Mouse (Mus musculus): ENCODE results near the gene Epb41l4b.

DNA sequence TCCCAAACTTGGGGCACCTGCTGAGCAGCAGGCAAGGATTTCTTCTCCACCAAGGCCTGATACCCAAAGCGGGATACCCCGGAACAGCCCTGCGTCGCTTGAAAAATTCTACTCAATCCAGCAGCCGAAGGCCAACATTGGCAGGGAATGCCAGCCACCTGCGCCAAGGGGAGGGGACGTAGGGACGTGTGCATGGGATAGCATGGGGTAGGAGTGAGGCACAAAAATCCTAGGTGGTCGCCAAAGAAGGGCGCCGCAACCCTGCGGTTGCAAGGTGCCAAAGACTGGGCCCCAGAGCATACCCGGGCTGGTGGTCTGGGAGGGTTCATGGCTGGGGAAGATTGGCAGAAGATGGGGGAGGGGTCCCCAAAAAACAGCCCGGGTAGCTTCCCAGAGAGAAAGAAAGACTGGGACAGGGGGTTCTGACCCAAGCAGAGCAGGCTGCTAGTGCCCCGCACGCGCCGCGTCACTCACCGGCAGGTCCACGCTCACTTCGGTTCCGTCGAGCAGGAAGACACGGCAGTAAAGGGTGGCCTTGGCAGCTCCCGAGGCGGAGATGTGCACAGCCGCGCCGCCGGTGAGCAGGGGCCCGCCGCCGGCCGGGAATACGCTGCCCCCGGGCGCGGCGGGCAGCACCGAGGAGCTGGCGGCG is 737 bp downstream of the Epb41l4b start:
- no peak for TF ChIP-seq POLR2A (IDR thresholded peaks at IDR 0.05; ENCODE audit: insufficient read depth, low read depth, low read length)
- TF ChIP-seq CTCF (IDR thresholded peaks at IDR 0.05; ENCODE audit: insufficient read depth, low read depth, low read length), result no peak

Measured in olfactory bulb, adult 2 months (tissue).